Mouse (Mus musculus) heart, adult 2 months (tissue): ENCODE data around the gene Yipf2. TPM values are rescaled to one million over a fixed set of nuclear protein-coding genes. Genes with fewer than 3 reads are reported as not detected.

Experiments
- DNase-seq, 2 experiments: peaks; one replicate each; pipeline ENCODE4 v3.0.0; 2021
- H3K27ac ChIP-seq: fragments of 200-600 bp; 2 replicates; pipeline ENCODE4 v1.8.1; 2022
- H3K27me3 ChIP-seq: fragments of 200-500 bp; 2 replicates; pipeline ENCODE4 v1.6.1; 2012; ENCODE audit warnings: mild to moderate bottlenecking, low read length, inconsistent platforms, mixed read lengths; ENCODE audit not compliant: control insufficient read depth, insufficient read depth
- H3K36me3 ChIP-seq: fragments of 200-500 bp; 2 replicates; pipeline ENCODE4 v1.6.1; 2012; ENCODE audit warnings: low read length, inconsistent platforms; ENCODE audit not compliant: control insufficient read depth, insufficient read depth
- H3K4me1 ChIP-seq: fragments of 200-500 bp; 2 replicates; pipeline ENCODE4 v1.6.1; 2011; ENCODE audit warnings: low read length; ENCODE audit not compliant: control insufficient read depth, insufficient read depth
- H3K4me3 ChIP-seq: fragments of 200-600 bp; 2 replicates; pipeline ENCODE4 v1.8.1; 2022
- H3K79me2 ChIP-seq: fragments of 200-500 bp; replicated peaks from 2 replicates; pipeline ENCODE4 v1.6.1; 2012; ENCODE audit warnings: mild to moderate bottlenecking, inconsistent platforms, low read length, moderate library complexity, mixed read lengths; ENCODE audit not compliant: control insufficient read depth, insufficient read depth
- H3K9ac ChIP-seq: fragments of 200-500 bp; 2 replicates; pipeline ENCODE4 v1.6.1; 2012; ENCODE audit warnings: low read depth, mild to moderate bottlenecking, control low read depth, inconsistent platforms, low read length, mixed read lengths
- CTCF ChIP-seq: fragments of 200-600 bp; IDR thresholded peaks from 2 replicates; pipeline ENCODE4 v1.8.1; 2022; ENCODE audit warnings: antibody characterized with exemption, mild to moderate bottlenecking, moderate library complexity
- EP300 ChIP-seq: fragments of 200-500 bp; IDR thresholded peaks from 2 replicates; pipeline ENCODE4 v1.6.1; 2011; ENCODE audit warnings: low read depth, low read length, control low read depth; ENCODE audit not compliant: insufficient read depth
- POLR2A ChIP-seq: fragments of 200-500 bp; IDR thresholded peaks from 2 replicates; pipeline ENCODE4 v1.6.1; 2011; ENCODE audit warnings: mild to moderate bottlenecking, low read depth, low read length, control low read depth; ENCODE audit not compliant: insufficient read depth
- WGBS: fragments of 180-500 bp; shearing (Covaris S2); methylation state at CpG from one replicate; pipeline ENCODE4 v1.1.7; 2018; 5-methylcytosine and 5-hydroxymethylcytosine counted together
- intact Hi-C: fragments of 180-260 bp; cut with DNase I; formaldehyde crosslinking; loops from one replicate; pipeline ENCODE4 v1.15.1; 2025
- polyA plus RNA-seq: library from polyadenylated mRNA; depleted of rRNA; stranded (reverse); fragments of >200 nt; gene quantifications from 2 replicates; pipeline ENCODE4 v1.2.3, GENCODE M21; 2012
- total RNA-seq, 2 experiments: library from RNA; stranded (reverse); gene quantifications; 2 replicates each; pipeline ENCODE4 v1.2.3; 2021

Yipf2 gene
- total and polyA plus RNA-seq, 3 experiments, result 6.4 to 12.5 (median 8.0) TPM

- peaks cover 3% of the 10 kb centered on the region; the same call in 1 of the 2 replicates for H3K79me2 ChIP-seq
- H3K4me3 ChIP-seq, result peak overlapping the region; percentile 90
- WGBS, result 1% methylated on average over 56 of the region's 57 CpGs
- intact Hi-C loops, result loop anchor here (1.0 kb wide), 1 partner anchor 24 kb away; the partner anchor contains the start of genes Timm29 and Yipf2
- TF ChIP-seq POLR2A, result peak; percentile 63
- TF ChIP-seq CTCF, result no peak
- peak; percentile 32; the same call in 1 of the 2 replicates for TF ChIP-seq EP300
- H3K27ac ChIP-seq, result peak overlapping the region; percentile 96
- no peaks in the 10 kb centered on the region for H3K27me3 ChIP-seq
- peak; percentile 93 to 94 for DNase-seq
- H3K36me3 ChIP-seq, result no peaks in the 10 kb centered on the region
- peaks cover 2% of the 10 kb centered on the region for H3K4me1 ChIP-seq
- peak overlapping the region; percentile 80 for H3K9ac ChIP-seq
Observed at GRCm38 (mm10) chr9:21616232-21616781, 23.7 kb upstream of the Yipf2 start.

- no peaks in the 10 kb centered on the region for H3K27me3 ChIP-seq
- peak within 1 kb of the TSS; percentile 96 for H3K27ac ChIP-seq
- DNase-seq, result peak; percentile 99 to 100
Observed at GRCm38 (mm10) chr9:21615617-21616231, 23.1 kb upstream of the Yipf2 start, which contains the start of gene Smarca4. TSS of gene Smarca4 (plus strand) at chr9:21616169.

GRCm38 (mm10) chr9:21614864-21615616 lies 22.4 kb upstream of the Yipf2 start:
- 73% methylated on average over 15 of the region's 15 CpGs for WGBS
- H3K27ac ChIP-seq, result peak overlapping the region; percentile 80
- intact Hi-C loops, result no loop called here

More at GRCm38 (mm10) chr9:21615617-21616231, 23.1 kb upstream of the Yipf2 start, which contains the start of gene Smarca4:
- Histone ChIP-seq H3K79me2 (peaks cover 2% of the 10 kb centered on the region; the same call in 1 of the 2 replicates), H3K4me3 (peak within 1 kb of the TSS; percentile 90), H3K36me3 (no peaks in the 10 kb centered on the region), H3K9ac (peak within 1 kb of the TSS; percentile 87), H3K4me1 (peaks cover 2% of the 10 kb centered on the region)
- 1% methylated on average over 45 of the region's 45 CpGs for WGBS
- intact Hi-C loops, result loop anchor here (1.0 kb wide), 1 partner anchor 23 kb away; the partner anchor contains the start of genes Timm29 and Yipf2
- TF ChIP-seq POLR2A (peak; percentile 91), EP300 (0 out of 2 replicates have a peak, but pooled peaks have one; percentile 50), CTCF (no peak)

GRCm38 (mm10) chr9:21609861-21610260 lies 17.2 kb upstream of the Yipf2 start:
- WGBS, result 84% methylated on average over 1 of the region's 1 CpGs
- Histone ChIP-seq H3K36me3 (no peaks in the 10 kb centered on the region), H3K27me3 (no peaks in the 10 kb centered on the region), H3K79me2 (no peaks in the 10 kb centered on the region), H3K4me3 (no peak overlapping the region), H3K9ac (no peak overlapping the region), H3K27ac (no peak overlapping the region), H3K4me1 (no peaks in the 10 kb centered on the region)
- intact Hi-C loops, result no loop called here
- DNase-seq, result peak in 1 of 2 experiments; percentile 45
- TF ChIP-seq CTCF (no peak), EP300 (no peak), POLR2A (no peak)

More at GRCm38 (mm10) chr9:21614864-21615616, 22.4 kb upstream of the Yipf2 start:
- no peak for DNase-seq
- Histone ChIP-seq H3K79me2 (peaks cover 2% of the 10 kb centered on the region; the same call in 1 of the 2 replicates), H3K9ac (peak overlapping the region; percentile 87), H3K36me3 (no peaks in the 10 kb centered on the region), H3K4me1 (peaks cover 2% of the 10 kb centered on the region), H3K27me3 (no peaks in the 10 kb centered on the region), H3K4me3 (peak overlapping the region; percentile 70)
- TF ChIP-seq CTCF, result no peak
- TF ChIP-seq POLR2A, result no peak
- no peak for TF ChIP-seq EP300

GRCm38 (mm10) chr9:21606648-21607047 lies 14.0 kb upstream of the Yipf2 start:
- 75% methylated on average over 1 of the region's 1 CpGs for WGBS
- Histone ChIP-seq H3K79me2 (no peaks in the 10 kb centered on the region), H3K9ac (no peak overlapping the region), H3K27me3 (no peaks in the 10 kb centered on the region), H3K27ac (no peak overlapping the region), H3K36me3 (no peaks in the 10 kb centered on the region), H3K4me1 (0 out of 2 replicates have a peak, but pooled peaks cover 1% of the 10 kb centered on the region), H3K4me3 (no peak overlapping the region)
- no peak for DNase-seq
- TF ChIP-seq CTCF (no peak), POLR2A (no peak), EP300 (no peak)
- intact Hi-C loops, result no loop called here
